Mouse (Mus musculus): ENCODE data around the gene Tssc4. TPM values are rescaled to one million over a fixed set of nuclear protein-coding genes. Genes with fewer than 3 reads are reported as not detected.

Tssc4 gene
- polyA plus RNA-seq, 1 experiment from 2014 or later = 45.7 TPM

DNA sequence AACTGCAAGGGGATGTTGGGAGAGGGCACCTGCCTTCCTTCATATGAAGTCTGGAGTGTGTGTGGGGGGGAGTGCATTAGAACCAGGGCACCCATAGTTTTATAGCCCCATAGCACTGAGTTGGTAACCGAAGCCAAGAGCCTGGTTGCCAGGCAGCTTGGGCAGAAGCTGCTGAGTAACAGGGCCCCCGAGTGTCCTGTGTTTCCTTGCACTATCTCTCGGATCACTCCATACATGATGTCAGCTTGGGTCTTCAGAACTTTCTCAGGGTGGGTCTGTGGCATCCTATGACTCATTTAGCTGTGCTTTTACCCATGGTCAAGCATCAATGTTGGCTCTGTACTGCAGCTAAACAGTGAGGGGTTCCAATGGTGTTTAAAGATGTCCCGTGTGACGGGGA, 12.0 kb upstream of the Tssc4 start:
- peak overlapping the region; percentile 85 for H3K4me2 ChIP-seq
- no peak for ATAC-seq (replicated peaks; ENCODE audit: insufficient number of reproducible peaks, insufficient read depth, low FRiP score, low read depth)
- no peaks in the 10 kb centered on the region for H3K9me3 ChIP-seq (replicated peaks)
- H3K27me3 ChIP-seq = no peaks in the 10 kb centered on the region
- H3K4me1 ChIP-seq (replicated peaks) = peaks cover 76% of the 10 kb centered on the region
- H3K9ac ChIP-seq = no peak overlapping the region
- H3K4me3 ChIP-seq = peak overlapping the region; percentile 9
- WGBS = 57% methylated on average over 5 of the region's 5 CpGs
- H3K36me3 ChIP-seq = peaks cover 12% of the 10 kb centered on the region
- H3K27ac ChIP-seq = peak overlapping the region; percentile 96

GRCm38 (mm10) chr7:143057667-143058220, 11.3 kb upstream of the Tssc4 start:
- Histone ChIP-seq H3K4me1 (replicated peaks) (peaks cover 83% of the 10 kb centered on the region), H3K27ac (peak overlapping the region; percentile 96), H3K9ac (peak overlapping the region; percentile 28), H3K4me2 (peak overlapping the region; percentile 85), H3K4me3 (peak overlapping the region; percentile 9), H3K36me3 (peaks cover 19% of the 10 kb centered on the region), H3K9me3 (replicated peaks) (no peaks in the 10 kb centered on the region), H3K27me3 (no peaks in the 10 kb centered on the region)
- WGBS = 14% methylated on average over 9 of the region's 9 CpGs
- no peak for ATAC-seq (replicated peaks; ENCODE audit: insufficient number of reproducible peaks, insufficient read depth, low FRiP score, low read depth)

GRCm38 (mm10) chr7:143058221-143058697, 10.8 kb upstream of the Tssc4 start:
- peak overlapping the region; percentile 9; the same call in 1 of the 2 replicates for H3K4me3 ChIP-seq
- no peaks in the 10 kb centered on the region for H3K27me3 ChIP-seq
- H3K9me3 ChIP-seq (replicated peaks) = no peaks in the 10 kb centered on the region
- H3K4me1 ChIP-seq (replicated peaks) = peaks cover 83% of the 10 kb centered on the region
- peak; percentile 57 for ATAC-seq (replicated peaks; ENCODE audit: insufficient number of reproducible peaks, insufficient read depth, low FRiP score, low read depth)
- peak overlapping the region; percentile 85 for H3K4me2 ChIP-seq
- peak overlapping the region; percentile 28 for H3K9ac ChIP-seq
- WGBS = 12% methylated on average over 5 of the region's 5 CpGs
- H3K27ac ChIP-seq = peak overlapping the region; percentile 96
- H3K36me3 ChIP-seq = peaks cover 24% of the 10 kb centered on the region

DNA sequence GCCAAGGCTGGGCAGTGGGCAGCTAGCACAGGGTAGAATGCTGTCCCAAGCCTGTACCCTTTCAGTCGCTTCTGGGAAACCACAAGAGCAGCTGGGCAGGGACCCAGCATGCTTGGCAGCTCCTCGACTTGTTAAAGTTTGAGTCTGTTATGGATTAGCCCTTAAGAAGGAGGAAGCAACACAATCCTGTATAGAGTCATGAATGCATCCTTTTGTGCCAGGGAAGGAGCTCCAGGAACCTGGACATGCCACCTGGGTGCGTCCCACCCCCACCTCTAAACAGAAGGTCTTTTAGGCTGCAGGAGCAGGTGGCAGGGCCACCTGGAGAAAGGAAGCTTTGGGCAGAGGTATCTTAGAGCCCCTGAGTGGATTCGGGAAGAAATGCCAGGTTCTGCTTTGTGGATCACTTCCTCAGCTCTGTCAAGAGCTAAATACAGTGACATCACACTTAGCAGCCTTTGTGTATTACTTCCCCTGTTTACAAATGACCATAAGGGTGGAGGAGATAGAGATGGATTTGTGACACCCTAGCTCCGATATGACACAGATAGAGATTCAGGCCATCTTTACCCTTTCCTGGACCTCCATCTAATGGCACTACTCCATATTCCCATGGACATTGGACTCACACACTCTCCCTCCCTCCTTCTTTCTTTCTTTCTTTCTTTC, 9.7 kb upstream of the Tssc4 start:
- H3K4me1 ChIP-seq (replicated peaks) = peaks cover 77% of the 10 kb centered on the region
- H3K9ac ChIP-seq = 0 out of 2 replicates have a peak overlapping the region, but pooled peaks have one; percentile 28
- H3K27ac ChIP-seq = peak overlapping the region; percentile 96
- peaks cover 35% of the 10 kb centered on the region for H3K36me3 ChIP-seq
- peak overlapping the region; percentile 85 for H3K4me2 ChIP-seq
- no peak for ATAC-seq (replicated peaks; ENCODE audit: insufficient number of reproducible peaks, insufficient read depth, low FRiP score, low read depth)
- no peaks in the 10 kb centered on the region for H3K9me3 ChIP-seq (replicated peaks)
- WGBS = 46% methylated on average over 5 of the region's 5 CpGs
- H3K4me3 ChIP-seq = no peak overlapping the region
- no peaks in the 10 kb centered on the region for H3K27me3 ChIP-seq

DNA sequence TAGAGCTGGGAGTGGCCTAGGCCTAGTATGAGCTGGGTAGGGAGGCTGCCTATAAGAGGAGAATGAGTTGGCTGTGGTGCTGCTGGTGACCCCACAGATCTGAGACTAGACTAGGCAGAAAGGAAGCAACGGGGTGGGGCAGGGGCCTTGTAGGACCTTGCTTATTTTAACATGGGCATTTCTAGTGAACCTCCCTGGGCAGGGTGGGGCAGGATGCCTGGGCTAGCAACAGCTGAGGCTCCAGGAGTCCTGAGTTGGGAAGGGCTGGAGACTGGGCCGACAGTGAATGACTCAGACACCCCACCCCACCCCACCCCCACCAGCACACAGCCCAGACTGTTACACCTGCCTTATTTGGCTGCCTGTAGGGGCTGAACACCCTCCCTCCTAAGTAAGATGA, 6.3 kb upstream of the Tssc4 start:
- H3K4me1 ChIP-seq (replicated peaks) = peaks cover 43% of the 10 kb centered on the region
- no peak overlapping the region for H3K9ac ChIP-seq
- H3K4me2 ChIP-seq = no peak overlapping the region
- H3K27ac ChIP-seq = no peak overlapping the region
- H3K27me3 ChIP-seq = no peaks in the 10 kb centered on the region
- H3K36me3 ChIP-seq = peaks cover 68% of the 10 kb centered on the region
- no peaks in the 10 kb centered on the region for H3K9me3 ChIP-seq (replicated peaks)
- ATAC-seq (replicated peaks; ENCODE audit: insufficient number of reproducible peaks, insufficient read depth, low FRiP score, low read depth) = no peak
- 68% methylated on average over 2 of the region's 2 CpGs for WGBS
- H3K4me3 ChIP-seq = no peak overlapping the region

- Histone ChIP-seq H3K9ac (no peak overlapping the region), H3K9me3 (replicated peaks) (no peaks in the 10 kb centered on the region), H3K36me3 (peaks cover 71% of the 10 kb centered on the region), H3K4me1 (replicated peaks) (peaks cover 39% of the 10 kb centered on the region), H3K27ac (no peak overlapping the region), H3K4me3 (no peak overlapping the region), H3K27me3 (no peaks in the 10 kb centered on the region), H3K4me2 (no peak overlapping the region)
- 73% methylated on average over 6 of the region's 6 CpGs for WGBS
- no peak for ATAC-seq (replicated peaks; ENCODE audit: insufficient number of reproducible peaks, insufficient read depth, low FRiP score, low read depth)
Observed at GRCm38 (mm10) chr7:143064226-143064625, 4.8 kb upstream of the Tssc4 start.

- no peak for ATAC-seq (replicated peaks; ENCODE audit: insufficient number of reproducible peaks, insufficient read depth, low FRiP score, low read depth)
- WGBS = 96% methylated on average over 2 of the region's 2 CpGs
- no peak overlapping the region for H3K27ac ChIP-seq
Observed at GRCm38 (mm10) chr7:143065692-143066091, 3.4 kb upstream of the Tssc4 start.

GRCm38 (mm10) chr7:143067469-143067868, 1.6 kb upstream of the Tssc4 start:
- H3K4me2 ChIP-seq = no peak overlapping the region
- H3K4me1 ChIP-seq (replicated peaks) = peaks cover 27% of the 10 kb centered on the region
- no peak overlapping the region for H3K9ac ChIP-seq
- peaks cover 58% of the 10 kb centered on the region for H3K36me3 ChIP-seq
- no peaks in the 10 kb centered on the region for H3K9me3 ChIP-seq (replicated peaks)
- no peak overlapping the region for H3K4me3 ChIP-seq
- no peaks in the 10 kb centered on the region for H3K27me3 ChIP-seq
- 77% methylated on average over 2 of the region's 2 CpGs for WGBS
- H3K27ac ChIP-seq = peak overlapping the region; percentile 92; the same call in 1 of the 2 replicates
- ATAC-seq (replicated peaks; ENCODE audit: insufficient number of reproducible peaks, insufficient read depth, low FRiP score, low read depth) = no peak

More at GRCm38 (mm10) chr7:143065692-143066091, 3.4 kb upstream of the Tssc4 start:
- H3K9ac ChIP-seq = no peak overlapping the region
- H3K27me3 ChIP-seq = no peaks in the 10 kb centered on the region
- no peak overlapping the region for H3K4me2 ChIP-seq
- peaks cover 35% of the 10 kb centered on the region for H3K4me1 ChIP-seq (replicated peaks)
- no peaks in the 10 kb centered on the region for H3K9me3 ChIP-seq (replicated peaks)
- H3K4me3 ChIP-seq = no peak overlapping the region
- H3K36me3 ChIP-seq = peaks cover 70% of the 10 kb centered on the region

- no peak overlapping the region for H3K9ac ChIP-seq
- no peak overlapping the region for H3K4me2 ChIP-seq
- H3K36me3 ChIP-seq = peaks cover 54% of the 10 kb centered on the region
- peak overlapping the region; percentile 92 for H3K27ac ChIP-seq
- ATAC-seq (replicated peaks; ENCODE audit: insufficient number of reproducible peaks, insufficient read depth, low FRiP score, low read depth) = no peak
- H3K9me3 ChIP-seq (replicated peaks) = no peaks in the 10 kb centered on the region
- no peak overlapping the region for H3K4me3 ChIP-seq
- peaks cover 24% of the 10 kb centered on the region for H3K4me1 ChIP-seq (replicated peaks)
- no peaks in the 10 kb centered on the region for H3K27me3 ChIP-seq
- 69% methylated on average over 3 of the region's 3 CpGs for WGBS
Observed at GRCm38 (mm10) chr7:143067897-143068296, 1.2 kb upstream of the Tssc4 start.

GRCm38 (mm10) chr7:143068316-143068881, 650 bp upstream of the Tssc4 start:
- Histone ChIP-seq H3K36me3 (peaks cover 49% of the 10 kb centered on the region), H3K27me3 (no peaks in the 10 kb centered on the region), H3K9ac (peak overlapping the region; percentile 30; the same call in 1 of the 2 replicates), H3K9me3 (replicated peaks) (no peaks in the 10 kb centered on the region), H3K27ac (peak overlapping the region; percentile 92), H3K4me1 (replicated peaks) (peaks cover 24% of the 10 kb centered on the region), H3K4me2 (peak overlapping the region; percentile 94), H3K4me3 (peak overlapping the region; percentile 86)
- 48% methylated on average over 13 of the region's 13 CpGs for WGBS
- ATAC-seq (replicated peaks; ENCODE audit: insufficient number of reproducible peaks, insufficient read depth, low FRiP score, low read depth) = no peak

- WGBS = 9% methylated on average over 30 of the region's 30 CpGs
- peak; percentile 2; the same call in 1 of the 2 replicates for ATAC-seq (replicated peaks; ENCODE audit: insufficient number of reproducible peaks, insufficient read depth, low FRiP score, low read depth)
Observed at GRCm38 (mm10) chr7:143069751-143070400, 827 bp downstream of the Tssc4 start.

More at GRCm38 (mm10) chr7:143069751-143070400, 827 bp downstream of the Tssc4 start:
- Histone ChIP-seq H3K9me3 (replicated peaks) (no peaks in the 10 kb centered on the region), H3K4me2 (peak overlapping the region; percentile 94), H3K9ac (peak overlapping the region; percentile 89), H3K4me1 (replicated peaks) (peaks cover 24% of the 10 kb centered on the region), H3K27ac (peak overlapping the region; percentile 92), H3K27me3 (no peaks in the 10 kb centered on the region), H3K4me3 (peak overlapping the region; percentile 86), H3K36me3 (peaks cover 34% of the 10 kb centered on the region)

Measured in heart, embryonic 15.5 days (tissue).